Mouse (Mus musculus): ENCODE measurements at regions not wholly inside any gene's neighbourhood (a gene's known extent, or its start where the extent isn't known, plus 50 kb on each side); places are given as distances from the start of the nearest gene placed in this dataset.

DNA sequence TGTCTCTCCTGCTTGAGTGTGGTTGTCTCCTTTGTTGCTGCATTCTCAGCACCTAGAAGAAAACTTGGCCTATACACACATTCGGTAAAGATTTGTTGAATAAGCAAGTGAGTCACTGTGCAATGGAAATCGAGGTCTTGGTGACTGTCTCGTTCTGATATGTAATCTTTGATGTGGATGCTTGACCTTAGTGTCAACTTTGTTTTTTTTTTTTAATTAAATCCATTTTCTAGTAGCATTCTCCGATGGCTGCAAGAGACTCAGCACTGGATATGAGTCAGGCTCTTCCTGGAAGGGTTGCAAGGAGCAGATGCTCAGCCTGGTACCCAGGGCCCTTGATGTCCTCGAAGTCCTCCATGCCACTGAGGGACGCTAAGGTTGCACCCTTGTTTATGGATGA is 50.9 kb upstream of the Ampd3 start:
- no peak for DNase-seq

Data from gastrocnemius, postnatal 10 days (tissue).